Comparison of ENCODE assay signal across 15 mouse cellular contexts in the genomic region with DNA sequence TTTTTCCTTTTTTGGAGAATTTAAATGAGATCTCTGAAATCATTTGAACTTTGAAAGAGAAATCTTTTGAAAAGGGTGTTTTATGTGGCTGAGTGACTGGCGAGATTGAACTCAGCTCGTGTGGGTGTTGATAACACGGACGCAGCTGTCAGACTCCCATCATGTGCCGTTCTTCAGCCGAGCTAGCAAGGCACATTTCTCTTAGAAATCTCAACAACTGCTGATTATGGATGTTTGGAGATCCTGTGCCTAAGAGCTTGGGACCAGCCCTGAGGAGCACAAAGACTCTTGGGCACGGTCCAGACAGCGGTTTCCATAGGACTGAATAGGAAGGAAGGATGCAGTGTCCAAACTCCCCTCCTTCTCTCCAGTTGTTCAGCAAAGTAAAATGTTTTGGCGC.
A peak's percentile ranks its signal among the peaks of the same experiment; 100 is the strongest.
DNase-seq lines count a peak whose midpoint lies in the region; ATAC-seq and TF ChIP-seq lines count a peak whose summit lies in the region.
"Had no signal": no experiment of that assay in that cellular context is flagged by ENCODE, and none has a peak within 500 bp of the region (broad histone marks: within the 10 kb centered on the region; RNA-seq: fewer than 3 reads in every experiment).

No protein-coding gene starts in this region.

- no peaks in the 10 kb centered on the region for H3K36me3 ChIP-seq in embryonic facial prominence, embryonic 14.5 days (ENCODE audit: control insufficient read depth, insufficient read depth, low read length)
- no peaks in the 10 kb centered on the region for H3K36me3 ChIP-seq in embryonic facial prominence, embryonic 10.5 days (replicated peaks)
- no peaks in the 10 kb centered on the region for H3K36me3 ChIP-seq in heart, embryonic 16.5 days (ENCODE audit: control insufficient read depth, insufficient read depth)
- no peaks in the 10 kb centered on the region for H3K36me3 ChIP-seq in heart, adult 2 months (ENCODE audit: control insufficient read depth, insufficient read depth, low read length)
- no peaks in the 10 kb centered on the region for H3K36me3 ChIP-seq in lung, embryonic 16.5 days (ENCODE audit: control insufficient read depth, insufficient read depth, low read length)
- H3K36me3 ChIP-seq in midbrain, embryonic 15.5 days (replicated peaks): no peaks in the 10 kb centered on the region

- TF ChIP-seq EP300 in heart, adult 2 months (IDR thresholded peaks at IDR 0.05; ENCODE audit: insufficient read depth, low read depth, low read length): no peak

- ATAC-seq in embryonic facial prominence, embryonic 14.5 days (ENCODE audit: low read depth): no peak
- ATAC-seq in heart, embryonic 16.5 days (replicated peaks; ENCODE audit: extremely low read depth, insufficient read depth, low FRiP score): no peak; the same call in 1 of the 2 replicates
- ATAC-seq in lung, embryonic 16.5 days (ENCODE audit: low read depth): peak; percentile 47; the same call in 1 of the 2 replicates
- no peak for ATAC-seq in midbrain, embryonic 15.5 days (replicated peaks)
- ATAC-seq: Patski had no signal

- no peaks in the 10 kb centered on the region for H3K9me3 ChIP-seq in embryonic facial prominence, embryonic 14.5 days (ENCODE audit: control insufficient read depth, low read length)
- H3K9me3 ChIP-seq in embryonic facial prominence, embryonic 10.5 days: no peaks in the 10 kb centered on the region
- H3K9me3 ChIP-seq in heart, embryonic 16.5 days (replicated peaks; ENCODE audit: control insufficient read depth, low read length): no peaks in the 10 kb centered on the region
- H3K9me3 ChIP-seq in lung, embryonic 16.5 days (ENCODE audit: control insufficient read depth, low read length): no peaks in the 10 kb centered on the region
- no peaks in the 10 kb centered on the region for H3K9me3 ChIP-seq in midbrain, embryonic 15.5 days

- intact Hi-C loops in heart, adult 2 months (cut with DNase I): no loop called here

- no peaks in the 10 kb centered on the region for H3K27me3 ChIP-seq in embryonic facial prominence, embryonic 14.5 days (replicated peaks; ENCODE audit: control insufficient read depth, insufficient read depth, low read length)
- no peaks in the 10 kb centered on the region for H3K27me3 ChIP-seq in embryonic facial prominence, embryonic 10.5 days (replicated peaks; ENCODE audit: low read depth, poor library complexity, severe bottlenecking)
- H3K27me3 ChIP-seq in heart, embryonic 16.5 days (ENCODE audit: control insufficient read depth, insufficient read depth, low read length): no peaks in the 10 kb centered on the region
- no peaks in the 10 kb centered on the region for H3K27me3 ChIP-seq in heart, adult 2 months (ENCODE audit: control insufficient read depth, insufficient read depth, low read length)
- H3K27me3 ChIP-seq in lung, embryonic 16.5 days (ENCODE audit: control insufficient read depth, insufficient read depth, low read depth, low read length): no peaks in the 10 kb centered on the region
- H3K27me3 ChIP-seq in midbrain, embryonic 15.5 days (replicated peaks): no peaks in the 10 kb centered on the region
- H3K27me3 ChIP-seq: Patski had no signal

- 63% methylated on average over 9 of the region's 9 CpGs for WGBS in embryonic facial prominence, embryonic 14.5 days
- WGBS in embryonic facial prominence, embryonic 10.5 days: 78% methylated on average over 9 of the region's 9 CpGs
- WGBS in heart, embryonic 16.5 days: 31% methylated on average over 9 of the region's 9 CpGs
- 20% methylated on average over 9 of the region's 9 CpGs for WGBS in heart, adult 2 months
- WGBS in lung, embryonic 16.5 days: 32% methylated on average over 9 of the region's 9 CpGs
- WGBS in lung, adult 2 months: 41% methylated on average over 9 of the region's 9 CpGs
- 19% methylated on average over 9 of the region's 9 CpGs for WGBS in midbrain, embryonic 15.5 days

- peak; percentile 48 for DNase-seq in embryonic facial prominence, embryonic 14.5 days (ENCODE audit: low spot score)
- no peak for DNase-seq in embryonic facial prominence, embryonic 10.5 days (ENCODE audit: low spot score)
- DNase-seq in heart, adult 2 months: no peak
- no peak for DNase-seq in lung, adult 2 months
- DNase-seq in spleen, postnatal 10 days (ENCODE audit: low spot score in 2 of 2): no peak
- DNase-seq: cerebellum, adult 18-20 months; layer of hippocampus, adult 9-11 months; right cerebral cortex, postnatal 4 days; thymus, postnatal 25 days had no signal

- H3K4me3 ChIP-seq in embryonic facial prominence, embryonic 14.5 days (ENCODE audit: low read depth, low read length): no peak overlapping the region
- H3K4me3 ChIP-seq in embryonic facial prominence, embryonic 10.5 days: no peak overlapping the region
- no peak overlapping the region for H3K4me3 ChIP-seq in heart, embryonic 16.5 days (ENCODE audit: low read length)
- H3K4me3 ChIP-seq in heart, adult 2 months: no peak overlapping the region
- no peak overlapping the region for H3K4me3 ChIP-seq in lung, embryonic 16.5 days (ENCODE audit: low read length)
- no peak overlapping the region for H3K4me3 ChIP-seq in lung, adult 2 months (replicated peaks; ENCODE audit: extremely low read depth, low read depth, low read length)
- no peak overlapping the region for H3K4me3 ChIP-seq in midbrain, embryonic 15.5 days

- H3K4me2 ChIP-seq in embryonic facial prominence, embryonic 14.5 days (ENCODE audit: low read depth, low read length): no peak overlapping the region
- peak overlapping the region; percentile 14 for H3K4me2 ChIP-seq in heart, embryonic 16.5 days (ENCODE audit: low read depth, low read length)
- no peak overlapping the region for H3K4me2 ChIP-seq in lung, embryonic 16.5 days (ENCODE audit: low read depth, low read length)
- peak overlapping the region; percentile 12; the same call in 1 of the 2 replicates for H3K4me2 ChIP-seq in midbrain, embryonic 15.5 days
- H3K4me2 ChIP-seq: liver, embryonic 11.5 days had no signal

- no peak overlapping the region for H3K27ac ChIP-seq in embryonic facial prominence, embryonic 14.5 days (replicated peaks; ENCODE audit: low read depth, low read length)
- no peak overlapping the region for H3K27ac ChIP-seq in embryonic facial prominence, embryonic 10.5 days (replicated peaks)
- no peak overlapping the region for H3K27ac ChIP-seq in heart, embryonic 16.5 days (ENCODE audit: low read length)
- no peak overlapping the region for H3K27ac ChIP-seq in heart, adult 2 months
- H3K27ac ChIP-seq in lung, embryonic 16.5 days (ENCODE audit: low read length): no peak overlapping the region
- H3K27ac ChIP-seq in midbrain, embryonic 15.5 days: peak overlapping the region; percentile 43; the same call in 1 of the 2 replicates
- H3K27ac ChIP-seq: kidney, postnatal 0 days had no signal

- TF ChIP-seq POLR2A in heart, adult 2 months (IDR thresholded peaks at IDR 0.05; ENCODE audit: insufficient read depth, low read depth, low read length): no peak
- no peak for TF ChIP-seq POLR2A in lung, adult 2 months (IDR thresholded peaks at IDR 0.05; ENCODE audit: borderline replicate concordance, extremely low read depth, low read depth, low read length)

- no peak for TF ChIP-seq CTCF in heart, adult 2 months (IDR thresholded peaks at IDR 0.05)
- TF ChIP-seq CTCF in lung, adult 2 months (IDR thresholded peaks at IDR 0.05; ENCODE audit: insufficient read depth, low read length): no peak

- H3K4me1 ChIP-seq in embryonic facial prominence, embryonic 14.5 days (ENCODE audit: control insufficient read depth, insufficient read depth, low read length): no peaks in the 10 kb centered on the region
- H3K4me1 ChIP-seq in embryonic facial prominence, embryonic 10.5 days: peaks cover 12% of the 10 kb centered on the region
- H3K4me1 ChIP-seq in heart, embryonic 16.5 days (ENCODE audit: control insufficient read depth, insufficient read depth, low read length): peaks cover 13% of the 10 kb centered on the region
- no peaks in the 10 kb centered on the region; the same call in 1 of the 2 replicates for H3K4me1 ChIP-seq in heart, adult 2 months (ENCODE audit: control insufficient read depth, insufficient read depth, low read length)
- no peaks in the 10 kb centered on the region for H3K4me1 ChIP-seq in lung, embryonic 16.5 days (replicated peaks; ENCODE audit: control insufficient read depth, insufficient read depth, low read length)
- no peaks in the 10 kb centered on the region for H3K4me1 ChIP-seq in lung, adult 2 months (ENCODE audit: control insufficient read depth, insufficient read depth, low read length)
- peaks cover 28% of the 10 kb centered on the region for H3K4me1 ChIP-seq in midbrain, embryonic 15.5 days

- H3K9ac ChIP-seq in embryonic facial prominence, embryonic 14.5 days (ENCODE audit: low read depth, low read length): no peak overlapping the region
- no peak overlapping the region for H3K9ac ChIP-seq in heart, embryonic 16.5 days (ENCODE audit: low read length)
- no peak overlapping the region for H3K9ac ChIP-seq in heart, adult 2 months (ENCODE audit: low read depth, low read length)
- H3K9ac ChIP-seq in lung, embryonic 16.5 days (ENCODE audit: low read length): no peak overlapping the region
- no peak overlapping the region for H3K9ac ChIP-seq in midbrain, embryonic 15.5 days

- H3K79me2 ChIP-seq in heart, adult 2 months (replicated peaks; ENCODE audit: control insufficient read depth, insufficient read depth, low read length): no peaks in the 10 kb centered on the region

Comparison
In these comparisons a context has a peak if more than half of its experiments do, and no peak if none do; other contexts are left out.
1. H3K4me2 ChIP-seq: peak in heart, embryonic 16.5 days (single experiment) and midbrain, embryonic 15.5 days (single experiment); none in embryonic facial prominence, embryonic 14.5 days (single experiment) and lung, embryonic 16.5 days (single experiment).